11 mouse cellular contexts compared by ENCODE assay signal in the genomic region with DNA sequence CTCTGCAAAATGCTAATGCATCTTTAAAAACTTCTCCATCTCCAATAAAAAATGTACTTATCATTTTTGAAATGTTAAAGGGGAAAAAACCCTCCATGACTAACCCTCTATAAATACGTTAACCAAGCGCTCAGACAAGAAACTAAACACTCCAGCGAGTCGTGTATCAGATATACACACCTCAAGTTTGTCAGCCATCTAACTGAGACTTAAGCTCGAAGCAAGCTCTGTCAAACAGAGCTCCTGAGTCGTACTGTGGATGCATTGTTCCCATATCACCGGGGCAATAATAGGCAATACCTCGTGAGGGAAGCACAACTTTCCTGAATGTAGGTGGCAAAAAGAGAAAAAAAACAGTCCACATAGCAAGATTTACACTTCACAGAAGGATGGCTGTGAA.
DNase-seq lines count a peak whose midpoint lies in the region; ATAC-seq and TF ChIP-seq lines count a peak whose summit lies in the region.
"Had no signal": no experiment of that assay in that cellular context is flagged by ENCODE, and none has a peak within 500 bp of the region (broad histone marks: within the 10 kb centered on the region; RNA-seq: fewer than 3 reads in every experiment).

No protein-coding gene starts in this region.

- no peak for DNase-seq in gastrocnemius, adult 2 months
- no peak for DNase-seq in gastrocnemius, postnatal 4 days (ENCODE audit: low spot score in 2 of 2)
- DNase-seq in liver, embryonic 11.5 days (ENCODE audit: low spot score) = no peak
- no peak for DNase-seq in liver
- DNase-seq in limb, embryonic 10.5 days (ENCODE audit: low spot score) = no peak
- DNase-seq in frontal cortex, postnatal 10 days (ENCODE audit: low spot score in 2 of 2) = no peak
- DNase-seq: cerebellum, adult 9-11 months had no signal

- no peaks in the 10 kb centered on the region for H3K27me3 ChIP-seq in liver, embryonic 11.5 days (replicated peaks; ENCODE audit: control insufficient read depth, insufficient read depth, low read length)
- no peaks in the 10 kb centered on the region for H3K27me3 ChIP-seq in limb, embryonic 10.5 days (ENCODE audit: low read depth, poor library complexity, severe bottlenecking)
- H3K27me3 ChIP-seq in stomach, embryonic 14.5 days (ENCODE audit: control insufficient read depth, insufficient read depth, low read length) = no peaks in the 10 kb centered on the region
- no peaks in the 10 kb centered on the region for H3K27me3 ChIP-seq in hindbrain, embryonic 16.5 days (replicated peaks; ENCODE audit: control insufficient read depth, insufficient read depth, low read length)
- H3K27me3 ChIP-seq: midbrain, embryonic 12.5 days; Patski had no signal

- H3K27ac ChIP-seq in gastrocnemius, adult 2 months = peak overlapping the region; percentile 65
- H3K27ac ChIP-seq in liver, embryonic 11.5 days (ENCODE audit: low read depth, low read length) = no peak overlapping the region
- H3K27ac ChIP-seq in limb, embryonic 10.5 days = peak overlapping the region; percentile 12; the same call in 1 of the 2 replicates
- H3K27ac ChIP-seq in stomach, embryonic 14.5 days (ENCODE audit: low read length) = no peak overlapping the region
- H3K27ac ChIP-seq in hindbrain, embryonic 16.5 days (ENCODE audit: low read depth, low read length) = no peak overlapping the region
- H3K27ac ChIP-seq: midbrain, embryonic 12.5 days had no signal

- peak overlapping the region; percentile 61 for H3K4me3 ChIP-seq in gastrocnemius, adult 2 months
- H3K4me3 ChIP-seq in liver, embryonic 11.5 days (ENCODE audit: low read depth, low read length) = no peak overlapping the region
- no peak overlapping the region for H3K4me3 ChIP-seq in limb, embryonic 10.5 days
- H3K4me3 ChIP-seq in stomach, embryonic 14.5 days (ENCODE audit: low read depth, low read length) = no peak overlapping the region
- H3K4me3 ChIP-seq in hindbrain, embryonic 16.5 days (ENCODE audit: low read length) = no peak overlapping the region
- H3K4me3 ChIP-seq: midbrain, embryonic 12.5 days had no signal

- H3K36me3 ChIP-seq in liver, embryonic 11.5 days (ENCODE audit: control insufficient read depth, insufficient read depth, low read length) = no peaks in the 10 kb centered on the region
- no peaks in the 10 kb centered on the region for H3K36me3 ChIP-seq in limb, embryonic 10.5 days
- no peaks in the 10 kb centered on the region for H3K36me3 ChIP-seq in stomach, embryonic 14.5 days (ENCODE audit: control insufficient read depth, insufficient read depth, low read length)
- H3K36me3 ChIP-seq in hindbrain, embryonic 16.5 days (ENCODE audit: control insufficient read depth, insufficient read depth, low read length) = no peaks in the 10 kb centered on the region
- H3K36me3 ChIP-seq: midbrain, embryonic 12.5 days had no signal

- ATAC-seq in liver, embryonic 11.5 days (replicated peaks; ENCODE audit: low FRiP score) = no peak
- no peak for ATAC-seq in stomach, embryonic 14.5 days (ENCODE audit: insufficient number of reproducible peaks, insufficient read depth, low FRiP score, low read depth)
- no peak for ATAC-seq in hindbrain, embryonic 16.5 days
- ATAC-seq: Patski had no signal

- TF ChIP-seq CTCF in gastrocnemius, adult 2 months (IDR thresholded peaks at IDR 0.05) = no peak

- H3K4me1 ChIP-seq in liver, embryonic 11.5 days (replicated peaks; ENCODE audit: control insufficient read depth, insufficient read depth, low read length) = peaks cover 16% of the 10 kb centered on the region
- H3K4me1 ChIP-seq in limb, embryonic 10.5 days = peaks cover 44% of the 10 kb centered on the region
- H3K4me1 ChIP-seq in stomach, embryonic 14.5 days (ENCODE audit: control insufficient read depth, insufficient read depth, low read length) = peaks cover 5% of the 10 kb centered on the region; the same call in 1 of the 2 replicates
- H3K4me1 ChIP-seq in hindbrain, embryonic 16.5 days (ENCODE audit: control insufficient read depth, insufficient read depth, low read depth, low read length) = no peaks in the 10 kb centered on the region
- H3K4me1 ChIP-seq: midbrain, embryonic 12.5 days had no signal

- peak overlapping the region; percentile 56; the same call in 1 of the 2 replicates for H3K4me2 ChIP-seq in liver, embryonic 11.5 days
- H3K4me2 ChIP-seq in stomach, embryonic 14.5 days (replicated peaks; ENCODE audit: low read depth, low read length) = peak overlapping the region; percentile 35; the same call in 1 of the 2 replicates
- H3K4me2 ChIP-seq in hindbrain, embryonic 16.5 days (ENCODE audit: low read length) = no peak overlapping the region
- H3K4me2 ChIP-seq: midbrain, embryonic 12.5 days had no signal

- no peak overlapping the region for H3K9ac ChIP-seq in liver, embryonic 11.5 days (ENCODE audit: low read depth, low read length)
- no peak overlapping the region for H3K9ac ChIP-seq in stomach, embryonic 14.5 days (replicated peaks; ENCODE audit: low read depth, low read length)
- H3K9ac ChIP-seq in hindbrain, embryonic 16.5 days (ENCODE audit: low read depth, low read length) = no peak overlapping the region
- H3K9ac ChIP-seq: midbrain, embryonic 12.5 days had no signal

- no peaks in the 10 kb centered on the region for H3K9me3 ChIP-seq in liver, embryonic 11.5 days (ENCODE audit: control insufficient read depth, low read length)
- H3K9me3 ChIP-seq in limb, embryonic 10.5 days (replicated peaks) = no peaks in the 10 kb centered on the region
- H3K9me3 ChIP-seq in stomach, embryonic 14.5 days (ENCODE audit: control insufficient read depth, low read depth, low read length) = no peaks in the 10 kb centered on the region
- no peaks in the 10 kb centered on the region for H3K9me3 ChIP-seq in hindbrain, embryonic 16.5 days (ENCODE audit: control insufficient read depth, low read length)
- H3K9me3 ChIP-seq: midbrain, embryonic 12.5 days had no signal

- intact Hi-C loops in gastrocnemius, adult 2 months (cut with DNase I) = no loop called here

- WGBS in liver, embryonic 11.5 days = 67% methylated on average over 8 of the region's 8 CpGs
- 80% methylated on average over 8 of the region's 8 CpGs for WGBS in limb, embryonic 10.5 days
- 33% methylated on average over 8 of the region's 8 CpGs for WGBS in stomach, embryonic 14.5 days
- 59% methylated on average over 8 of the region's 8 CpGs for WGBS in hindbrain, embryonic 16.5 days

Comparison
In these comparisons a context has a peak if more than half of its experiments do, and no peak if none do; other contexts are left out.
1. H3K27ac ChIP-seq: peak in gastrocnemius, adult 2 months (single experiment) and limb, embryonic 10.5 days (single experiment); none in liver, embryonic 11.5 days (single experiment), stomach, embryonic 14.5 days (single experiment) and hindbrain, embryonic 16.5 days (single experiment).